Mouse (Mus musculus) lung, adult 2 months (tissue): ENCODE measurements around the gene Gse1.

Experiments
- CTCF ChIP-seq: fragments of 200-500 bp; IDR thresholded peaks from 2 replicates; pipeline ENCODE4 v1.5.1; 2011; ENCODE audit warnings: mild to moderate bottlenecking, low read length, control low read depth; ENCODE audit not compliant: insufficient read depth
- POLR2A ChIP-seq: fragments of 200-500 bp; IDR thresholded peaks from 2 replicates; pipeline ENCODE4 v1.6.1; 2011; ENCODE audit warnings: low read depth, mild to moderate bottlenecking, control low read depth, low read length, borderline replicate concordance; ENCODE audit errors: extremely low read depth

GRCm38 (mm10) chr8:120289698-120290181 is 61.5 kb downstream of the Gse1 start:
- TF ChIP-seq CTCF (no peak), POLR2A (no peak)
